Mouse (Mus musculus) liver, embryonic 14.5 days (tissue): ENCODE results near the gene Ppp1r37. TPM values are rescaled to one million over a fixed set of nuclear protein-coding genes. Genes with fewer than 3 reads are reported as not detected.
A peak's percentile ranks its signal among the peaks of the same experiment; 100 is the strongest.

Experiments
- ATAC-seq: fragments of 200-750 bp; cut with Nextera tagmentation; 2 replicates; pipeline ENCODE4 v1.8.0; 2017; ENCODE audit warnings: moderate number of reproducible peaks, mild to moderate bottlenecking, moderate library complexity; ENCODE audit not compliant: insufficient read depth
- DNase-seq, 3 experiments: peaks; one replicate each; pipeline ENCODE4 v3.0.0-alpha.2; 2012 to 2013; ENCODE audit warnings: low read depth in 3 of 3, low spot score in 3 of 3
- H3K27ac ChIP-seq: fragments of 300-500 bp; sonication (generic); 2 replicates; pipeline ENCODE4 v1.5.1; 2014; ENCODE audit warnings: moderate library complexity, mild to moderate bottlenecking, control low read depth, inconsistent platforms
- H3K27me3 ChIP-seq: fragments of 300-500 bp; sonication (generic); 2 replicates; pipeline ENCODE4 v1.6.1; 2014; ENCODE audit warnings: mild to moderate bottlenecking, low read length, moderate library complexity; ENCODE audit not compliant: control insufficient read depth, insufficient read depth
- H3K36me3 ChIP-seq: fragments of 300-500 bp; sonication (generic); replicated peaks from 2 replicates; pipeline ENCODE4 v1.6.1; 2014; ENCODE audit warnings: low read depth; ENCODE audit not compliant: control insufficient read depth, insufficient read depth
- H3K4me1 ChIP-seq, 2 experiments: fragments of 200-500 bp in 1 of 2; fragments of 300-500 bp in 1 of 2; sonication (generic) in 1 of 2; replicated peaks; 2 replicates each; pipeline ENCODE4 v1.6.1; 2012 to 2014; ENCODE audit warnings: antibody characterized with exemption in 1 of 2, inconsistent platforms in 1 of 2, low read length in 1 of 2; ENCODE audit not compliant: control insufficient read depth in 2 of 2, insufficient read depth in 2 of 2
- H3K4me2 ChIP-seq: fragments of 300-500 bp; sonication (generic); 2 replicates; pipeline ENCODE4 v1.6.1; 2014; ENCODE audit warnings: low read depth, mild to moderate bottlenecking, control low read depth, moderate library complexity
- H3K4me3 ChIP-seq, 2 experiments: fragments of 200-500 bp in 1 of 2; fragments of 300-500 bp in 1 of 2; sonication (generic) in 1 of 2; 2 replicates each; pipeline ENCODE4 v1.5.1; 2012 to 2014; ENCODE audit warnings: low read depth in 2 of 2, low read length in 2 of 2, mild to moderate bottlenecking in 2 of 2, control low read depth in 1 of 2, inconsistent platforms in 1 of 2, moderate library complexity in 1 of 2; ENCODE audit not compliant: insufficient read depth in 1 of 2
- H3K9ac ChIP-seq: fragments of 300-500 bp; sonication (generic); replicated peaks from 2 replicates; pipeline ENCODE4 v1.6.1; 2014; ENCODE audit warnings: mild to moderate bottlenecking, control low read depth, moderate library complexity
- H3K9me3 ChIP-seq: fragments of 300-500 bp; sonication (generic); 2 replicates; pipeline ENCODE4 v1.6.1; 2016; ENCODE audit warnings: low read length, mixed read lengths; ENCODE audit not compliant: control insufficient read depth
- CTCF ChIP-seq: IDR thresholded peaks from 2 replicates; pipeline ENCODE4 v1.5.1; 2016; ENCODE audit warnings: antibody characterized with exemption, low read depth, control low read depth
- EP300 ChIP-seq: IDR thresholded peaks from 2 replicates; pipeline ENCODE4 v1.6.1; 2016; ENCODE audit warnings: antibody characterized with exemption, low read depth
- WGBS: fragments of 180-500 bp; shearing (Covaris S2); extraction: QIAGEN DNeasy Blood & Tissue Kit; methylation state at CpG from one replicate; pipeline ENCODE4 v1.1.7; 2014; ENCODE audit not compliant: insufficient replicate concordance; 5-methylcytosine and 5-hydroxymethylcytosine counted together
- polyA plus RNA-seq, 2 experiments: library from polyadenylated mRNA; depleted of rRNA in 1 of 2; stranded (reverse) in 1 of 2; unstranded in 1 of 2; fragments of >200 nt; fragmentation: Nextera tagmentation in 1 of 2; extraction: Ambion mirVana in 1 of 2; gene quantifications; 2 replicates each; pipeline versions ENCODE4 v1.2.1 to v1.2.3; 2012 to 2014

The Ppp1r37 gene
- polyA plus RNA-seq, 2 experiments, result 1.5 to 21.8 TPM

GRCm38 (mm10) chr7:19603849-19604605 is 41.2 kb upstream of the Ppp1r37 start, which contains the start of gene Clasrp:
TSS of gene Clasrp (minus strand) at chr7:19604486.
- H3K4me1 ChIP-seq, result peaks cover 8 to 13% of the 10 kb centered on the region in 2 experiments
- H3K27me3 ChIP-seq, result no peaks in the 10 kb centered on the region
- H3K9me3 ChIP-seq, result no peaks in the 10 kb centered on the region
- H3K27ac ChIP-seq, result no peak within 1 kb of the TSS; the same call in 1 of the 2 replicates
- H3K9ac ChIP-seq, result peak within 1 kb of the TSS; percentile 73
- under 1% methylated on average over 57 of the region's 57 CpGs for WGBS
- TF ChIP-seq CTCF, result no peak
- no peak for TF ChIP-seq EP300
- peak within 1 kb of the TSS; percentile 69 to 81 for H3K4me3 ChIP-seq
- H3K4me2 ChIP-seq, result peak within 1 kb of the TSS; percentile 82
- peaks cover 7% of the 10 kb centered on the region for H3K36me3 ChIP-seq
- peak; percentile 88 to 91 (median 89) for DNase-seq
- ATAC-seq, result peak; percentile 90

- TF ChIP-seq EP300 (no peak), CTCF (no peak)
- Histone ChIP-seq H3K9ac (no peak overlapping the region; the same call in 1 of the 2 replicates), H3K4me1 (peaks cover 8 to 13% of the 10 kb centered on the region in 2 experiments), H3K27me3 (no peaks in the 10 kb centered on the region), H3K27ac (no peak overlapping the region; the same call in 1 of the 2 replicates), H3K9me3 (no peaks in the 10 kb centered on the region), H3K4me2 (peak overlapping the region; percentile 82), H3K4me3 (peak overlapping the region in 1 of 2 experiments; percentile 69; a peak in 2 of 4 replicates), H3K36me3 (peaks cover 7% of the 10 kb centered on the region)
- DNase-seq, result no peak
- 76% methylated on average over 12 of the region's 12 CpGs for WGBS
- no peak for ATAC-seq
Measured at GRCm38 (mm10) chr7:19603055-19603454, 40.2 kb upstream of the Ppp1r37 start.

GRCm38 (mm10) chr7:19600562-19600961 is 37.7 kb upstream of the Ppp1r37 start:
- ATAC-seq (no peak), DNase-seq (no peak)
- Histone ChIP-seq H3K9me3 (no peaks in the 10 kb centered on the region), H3K4me1 (peaks cover 8 to 13% of the 10 kb centered on the region in 2 experiments), H3K36me3 (peaks cover 7% of the 10 kb centered on the region), H3K27ac (no peak overlapping the region), H3K4me3 (no peak overlapping the region), H3K4me2 (no peak overlapping the region), H3K9ac (no peak overlapping the region), H3K27me3 (no peaks in the 10 kb centered on the region)
- WGBS, result 56% methylated on average over 5 of the region's 5 CpGs
- TF ChIP-seq CTCF (no peak), EP300 (no peak)

- ATAC-seq (peak; percentile 74), DNase-seq (peak in 2 of 3 experiments; percentile 39 to 46)
- TF ChIP-seq CTCF (no peak), EP300 (peak; percentile 75)
- peaks cover 24% of the 10 kb centered on the region for H3K36me3 ChIP-seq
- H3K4me2 ChIP-seq, result peak overlapping the region; percentile 16; the same call in 1 of the 2 replicates
- 40% methylated on average over 10 of the region's 10 CpGs for WGBS
- H3K9me3 ChIP-seq, result no peaks in the 10 kb centered on the region
- no peak overlapping the region for H3K4me3 ChIP-seq
- no peaks in the 10 kb centered on the region for H3K27me3 ChIP-seq
- H3K9ac ChIP-seq, result no peak overlapping the region
- no peak overlapping the region for H3K27ac ChIP-seq
- H3K4me1 ChIP-seq, result peaks cover 7 to 15% of the 10 kb centered on the region in 2 experiments; a peak in 3 of 4 replicates
Measured at GRCm38 (mm10) chr7:19593061-19593730, 30.3 kb upstream of the Ppp1r37 start.

GRCm38 (mm10) chr7:19589917-19590316 is 27.0 kb upstream of the Ppp1r37 start:
- peaks cover 7 to 15% of the 10 kb centered on the region in 2 experiments; a peak in 3 of 4 replicates for H3K4me1 ChIP-seq
- H3K27me3 ChIP-seq, result no peaks in the 10 kb centered on the region
- H3K9ac ChIP-seq, result no peak overlapping the region
- TF ChIP-seq EP300 (no peak), CTCF (peak; percentile 96)
- H3K4me2 ChIP-seq, result no peak overlapping the region
- ATAC-seq, result peak; percentile 59; the same call in 1 of the 2 replicates
- H3K27ac ChIP-seq, result no peak overlapping the region
- DNase-seq, result peak; percentile 63 to 71 (median 63)
- no peaks in the 10 kb centered on the region for H3K9me3 ChIP-seq
- peaks cover 47% of the 10 kb centered on the region for H3K36me3 ChIP-seq
- H3K4me3 ChIP-seq, result no peak overlapping the region
- 49% methylated on average over 3 of the region's 3 CpGs for WGBS
